Comparison of ENCODE assay signal across 27 mouse cellular contexts in genomic region chr17:41184751-41185150, GRCm38 (mm10).
DNase-seq lines count a peak whose midpoint lies in the region; ATAC-seq and TF ChIP-seq lines count a peak whose summit lies in the region.
"Had no signal": no experiment of that assay in that cellular context is flagged by ENCODE, and none has a peak within 500 bp of the region (broad histone marks: within the 10 kb centered on the region; RNA-seq: fewer than 3 reads in every experiment).

No protein-coding gene starts in this region.

- H3K9me3 ChIP-seq in ES-E14 (ENCODE audit: control insufficient read depth, insufficient read depth, low read depth, low read length) = no peaks in the 10 kb centered on the region
- H3K9me3 ChIP-seq in heart, embryonic 12.5 days (replicated peaks) = no peaks in the 10 kb centered on the region
- H3K9me3 ChIP-seq: G1E had no signal

- ATAC-seq in heart, embryonic 12.5 days (ENCODE audit: insufficient number of reproducible peaks, low FRiP score) = no peak
- ATAC-seq: activated CD4-positive, CD25-positive, alpha-beta regulatory T cell, adult 4 months; CD4-positive, CD25-positive, alpha-beta regulatory T cell, adult 4 months; Patski had no signal

- no peak overlapping the region for H3K27ac ChIP-seq in ES-E14 (ENCODE audit: insufficient read depth, low read depth, low read length, poor library complexity, severe bottlenecking)
- H3K27ac ChIP-seq in heart, embryonic 12.5 days (ENCODE audit: poor library complexity, severe bottlenecking) = no peak overlapping the region

- H3K9ac ChIP-seq in ES-E14 (ENCODE audit: insufficient read depth, low read depth, low read length, poor library complexity, severe bottlenecking) = no peak overlapping the region
- no peak overlapping the region for H3K9ac ChIP-seq in heart, embryonic 12.5 days

- H3K4me3 ChIP-seq in ES-E14 (ENCODE audit: insufficient read depth in 1 of 2, low read depth in 1 of 2, low read length in 2 of 2, poor library complexity in 1 of 2, severe bottlenecking in 1 of 2) = no peak overlapping the region
- H3K4me3 ChIP-seq in heart, embryonic 12.5 days = no peak overlapping the region

- H3K4me2 ChIP-seq in heart, embryonic 12.5 days = no peak overlapping the region

- in situ Hi-C loops in ES-E14 (cut with MboI; ENCODE audit: low sequenced_read_pairs in 2 of 2, unreplicated experiment in 2 of 2) = no loop called here

- no peaks in the 10 kb centered on the region for H3K36me3 ChIP-seq in ES-E14 (ENCODE audit: control insufficient read depth, insufficient read depth, low read length, poor library complexity, severe bottlenecking)
- H3K36me3 ChIP-seq in heart, embryonic 12.5 days = no peaks in the 10 kb centered on the region
- H3K36me3 ChIP-seq: G1E had no signal

- WGBS in heart, embryonic 12.5 days = 72% methylated on average over 2 of the region's 2 CpGs

- peak; percentile 60 for DNase-seq in ES-CJ7 (ENCODE audit: low read depth, low spot score)
- peak; percentile 20 for DNase-seq in ES-E14 (ENCODE audit: low read depth, low spot score)
- DNase-seq in R1 (ENCODE audit: low read depth, low spot score) = peak; percentile 63
- DNase-seq in ZHBTc4 (ENCODE audit: low read depth, low spot score) = peak; percentile 64
- no peak for DNase-seq in frontal cortex, postnatal 25 days (ENCODE audit: low spot score in 2 of 2)
- DNase-seq in urinary bladder, postnatal 10 days (ENCODE audit: low spot score) = no peak
- DNase-seq in adrenal gland, adult (ENCODE audit: inconsistent age in 2 of 2, low spot score in 1 of 2) = no peak
- DNase-seq: adrenal gland, adult 2 months; adrenal gland, adult 8-10 months; adrenal gland, postnatal 10 days; adrenal gland, postnatal 14 days; adrenal gland, postnatal 25 days; adrenal gland, postnatal 36 days; B cell, adult 2 months; cerebellum, adult 11 months; cerebellum, adult 11-12 months; cerebellum, adult 18-20 months; cerebellum, adult 2 months; cerebellum, adult 8-10 months; cerebellum, adult 9-10 months; cerebellum, adult 9-11 months had no signal

- H3K4me1 ChIP-seq in ES-E14 (ENCODE audit: control insufficient read depth in 2 of 2, insufficient read depth in 2 of 2, low read length in 2 of 2, poor library complexity in 1 of 2) = peaks cover 0 to 4% of the 10 kb centered on the region in 2 experiments; a peak in 1 of 4 replicates
- no peaks in the 10 kb centered on the region for H3K4me1 ChIP-seq in heart, embryonic 12.5 days (replicated peaks)

- no peaks in the 10 kb centered on the region for H3K27me3 ChIP-seq in heart, embryonic 12.5 days (replicated peaks)
- H3K27me3 ChIP-seq: CH12.LX had no signal

TF ChIP-seq in ES-E14, 5 proteins besides CTCF, POLR2A, EP300 and RAD21:
- TF ChIP-seq CHD2 (IDR thresholded peaks at IDR 0.05; ENCODE audit: low read depth, low read length) (no peak), MAFK (IDR thresholded peaks at IDR 0.05; ENCODE audit: insufficient read depth, low read depth, low read length) (no peak), ZC3H11A (IDR thresholded peaks at IDR 0.05; ENCODE audit: borderline replicate concordance, low read depth, low read length) (no peak), HCFC1 (IDR thresholded peaks at IDR 0.05; ENCODE audit: borderline replicate concordance, insufficient read depth, low read length) (no peak)

Comparison
In these comparisons a context has a peak if more than half of its experiments do, and no peak if none do; other contexts are left out.
1. DNase-seq: peak in ES-CJ7 (single experiment), ES-E14 (single experiment), R1 (single experiment) and ZHBTc4 (single experiment); none in frontal cortex, postnatal 25 days (0 of 2), urinary bladder, postnatal 10 days (single experiment) and adrenal gland, adult (0 of 2).